Mouse (Mus musculus) E14TG2a.4 (cell line): Measurements from ENCODE around the gene Dis3l.

Experiments
- CTCF ChIP-seq: conservative IDR thresholded peaks from 2 replicates; pipeline ENCODE4 v1.5.1; 2014; ENCODE audit warnings: low read length
- NANOG ChIP-seq: IDR thresholded peaks from 2 replicates; pipeline ENCODE4 v1.6.1; 2014; ENCODE audit warnings: borderline replicate concordance, low read length, mixed read lengths

GRCm38 (mm10) chr9:64306476-64307312 is 34.4 kb downstream of the Dis3l start:
- no peak for TF ChIP-seq CTCF
- no peak for TF ChIP-seq NANOG
